ENCODE assay signal across 7 mouse cellular contexts in genomic region chr9:62363619-62364018, GRCm38 (mm10). TPM values are rescaled to one million over a fixed set of nuclear protein-coding genes. Genes with fewer than 3 reads are reported as not detected.
DNase-seq lines count a peak whose midpoint lies in the region; ATAC-seq and TF ChIP-seq lines count a peak whose summit lies in the region.

No protein-coding gene starts in this region.

- peak overlapping the region; percentile 33 for H3K4me3 ChIP-seq in embryonic facial prominence, embryonic 13.5 days
- no peak overlapping the region for H3K4me3 ChIP-seq in kidney, adult 2 months (ENCODE audit: insufficient read depth, low read depth, low read length)
- H3K4me3 ChIP-seq in limb, embryonic 14.5 days (replicated peaks; ENCODE audit: low read length), result peak overlapping the region; percentile 27
- H3K4me3 ChIP-seq in midbrain, embryonic 16.5 days (ENCODE audit: low read depth, low read length), result peak overlapping the region; percentile 31
- H3K4me3 ChIP-seq in spleen, adult 2 months (ENCODE audit: extremely low read depth, insufficient read depth, insufficient read length), result no peak overlapping the region

- peaks cover 99% of the 10 kb centered on the region for H3K4me1 ChIP-seq in embryonic facial prominence, embryonic 13.5 days
- peaks cover 61% of the 10 kb centered on the region for H3K4me1 ChIP-seq in kidney, adult 2 months (ENCODE audit: control insufficient read depth, insufficient read depth, low read length)
- peaks cover 61% of the 10 kb centered on the region for H3K4me1 ChIP-seq in limb, embryonic 14.5 days (ENCODE audit: control insufficient read depth, insufficient read depth, low read length)
- peaks cover 52% of the 10 kb centered on the region for H3K4me1 ChIP-seq in midbrain, embryonic 16.5 days (ENCODE audit: control insufficient read depth, insufficient read depth, low read length)
- H3K4me1 ChIP-seq in spleen, adult 2 months (ENCODE audit: control insufficient read depth, insufficient read depth, insufficient read length), result peaks cover 30% of the 10 kb centered on the region; the same call in 1 of the 2 replicates

- peak; percentile 65 to 67 for DNase-seq in adrenal gland, postnatal 4 days (ENCODE audit: low spot score in 2 of 2)
- DNase-seq in heart, adult 18-20 months, result peak; percentile 86 to 93
- peak; percentile 96 for DNase-seq in kidney, adult 2 months
- DNase-seq in limb, embryonic 14.5 days (ENCODE audit: low spot score), result peak; percentile 79
- DNase-seq in spleen, adult 2 months (ENCODE audit: low read depth in 1 of 2, low spot score in 2 of 2), result peak in 1 of 2 experiments; percentile 75

- peaks cover 10% of the 10 kb centered on the region; the same call in 1 of the 2 replicates for H3K36me3 ChIP-seq in embryonic facial prominence, embryonic 13.5 days
- H3K36me3 ChIP-seq in kidney, adult 2 months (ENCODE audit: control insufficient read depth, insufficient read depth, low read length), result no peaks in the 10 kb centered on the region
- peaks cover 9% of the 10 kb centered on the region; the same call in 1 of the 2 replicates for H3K36me3 ChIP-seq in limb, embryonic 14.5 days (ENCODE audit: control insufficient read depth, insufficient read depth, low read length)
- no peaks in the 10 kb centered on the region for H3K36me3 ChIP-seq in midbrain, embryonic 16.5 days (ENCODE audit: control insufficient read depth, insufficient read depth, low read length)
- H3K36me3 ChIP-seq in spleen, adult 2 months (ENCODE audit: control insufficient read depth, insufficient read depth, low read length), result peaks cover 1% of the 10 kb centered on the region; the same call in 1 of the 2 replicates

- H3K27ac ChIP-seq in embryonic facial prominence, embryonic 13.5 days, result peak overlapping the region; percentile 79
- H3K27ac ChIP-seq in kidney, adult 2 months (ENCODE audit: insufficient read depth, low read depth, low read length), result no peak overlapping the region
- 0 out of 2 replicates have a peak overlapping the region, but pooled peaks have one; percentile 19 for H3K27ac ChIP-seq in limb, embryonic 14.5 days (replicated peaks; ENCODE audit: low read depth, low read length)
- peak overlapping the region; percentile 58 for H3K27ac ChIP-seq in midbrain, embryonic 16.5 days (ENCODE audit: low read length)
- 0 out of 2 replicates have a peak overlapping the region, but pooled peaks have one; percentile 11 for H3K27ac ChIP-seq in spleen, adult 2 months (ENCODE audit: insufficient read depth, low read length)

- WGBS in embryonic facial prominence, embryonic 13.5 days, result under 1% methylated on average over 24 of the region's 24 CpGs
- WGBS in kidney, adult 2 months, result under 1% methylated on average over 24 of the region's 24 CpGs
- 3% methylated on average over 22 of the region's 24 CpGs for WGBS in limb, embryonic 14.5 days
- WGBS in midbrain, embryonic 16.5 days, result under 1% methylated on average over 24 of the region's 24 CpGs
- 11% methylated on average over 24 of the region's 24 CpGs for WGBS in spleen, adult 2 months

- TF ChIP-seq CTCF in kidney, adult 2 months (conservative IDR thresholded peaks at IDR 0.05; ENCODE audit: insufficient read depth, insufficient read length, low read depth, low read length), result no peak
- TF ChIP-seq CTCF in spleen, adult 2 months (IDR thresholded peaks at IDR 0.05; ENCODE audit: extremely low read depth, insufficient read depth, insufficient read length, insufficient replicate concordance), result no peak

- H3K9ac ChIP-seq in embryonic facial prominence, embryonic 13.5 days, result peak overlapping the region; percentile 68
- peak overlapping the region; percentile 47 for H3K9ac ChIP-seq in limb, embryonic 14.5 days (ENCODE audit: low read depth, low read length, severe bottlenecking)
- H3K9ac ChIP-seq in midbrain, embryonic 16.5 days (ENCODE audit: low read depth, low read length), result peak overlapping the region; percentile 65

- H3K9me3 ChIP-seq in embryonic facial prominence, embryonic 13.5 days, result no peaks in the 10 kb centered on the region
- no peaks in the 10 kb centered on the region for H3K9me3 ChIP-seq in limb, embryonic 14.5 days (ENCODE audit: control insufficient read depth, low read length)
- no peaks in the 10 kb centered on the region for H3K9me3 ChIP-seq in midbrain, embryonic 16.5 days (replicated peaks; ENCODE audit: control insufficient read depth, low read length, poor library complexity, severe bottlenecking)

- no peak for TF ChIP-seq POLR2A in kidney, adult 2 months (IDR thresholded peaks at IDR 0.05; ENCODE audit: low read depth, low read length)
- no peak for TF ChIP-seq POLR2A in limb, embryonic 14.5 days (IDR thresholded peaks at IDR 0.05; ENCODE audit: borderline replicate concordance, extremely low read depth, insufficient read depth, insufficient read length)
- no peak for TF ChIP-seq POLR2A in spleen, adult 2 months (IDR thresholded peaks at IDR 0.05; ENCODE audit: low read depth, low read length)

- peak overlapping the region; percentile 62 for H3K4me2 ChIP-seq in embryonic facial prominence, embryonic 13.5 days
- H3K4me2 ChIP-seq in limb, embryonic 14.5 days (replicated peaks; ENCODE audit: low read depth, low read length, severe bottlenecking), result peak overlapping the region; percentile 59
- peak overlapping the region; percentile 66 for H3K4me2 ChIP-seq in midbrain, embryonic 16.5 days (ENCODE audit: low read length)

- ATAC-seq in embryonic facial prominence, embryonic 13.5 days (ENCODE audit: insufficient number of reproducible peaks, insufficient read depth, low FRiP score, low TSS enrichment, low read depth), result peak; percentile 83
- peak; percentile 83 for ATAC-seq in limb, embryonic 14.5 days (ENCODE audit: low FRiP score, low read depth)
- peak; percentile 95 for ATAC-seq in midbrain, embryonic 16.5 days

- no peaks in the 10 kb centered on the region for H3K27me3 ChIP-seq in embryonic facial prominence, embryonic 13.5 days
- H3K27me3 ChIP-seq in kidney, adult 2 months (replicated peaks; ENCODE audit: control insufficient read depth, insufficient read depth, low read length), result no peaks in the 10 kb centered on the region
- H3K27me3 ChIP-seq in limb, embryonic 14.5 days (ENCODE audit: control insufficient read depth, insufficient read depth, low read length), result no peaks in the 10 kb centered on the region
- no peaks in the 10 kb centered on the region for H3K27me3 ChIP-seq in midbrain, embryonic 16.5 days (ENCODE audit: control insufficient read depth, insufficient read depth, low read depth, low read length)
- no peaks in the 10 kb centered on the region for H3K27me3 ChIP-seq in spleen, adult 2 months (ENCODE audit: control insufficient read depth, insufficient read depth, low read length)

RNA-seq across cellular contexts. Expression of gene Anp32a, which starts 22.5 kb away (rescaled TPM):
- total RNA-seq in adrenal gland, postnatal 4 days (2021), result 100 to 1,000 TPM; 437 to 471 TPM
- polyA plus RNA-seq in embryonic facial prominence, embryonic 13.5 days (2015; fragmentation: Nextera tagmentation; extraction: Ambion mirVana), result 237 and 292 TPM in 2 replicates
- total RNA-seq in heart, adult 18-20 months (2021), result 100 to 1,000 TPM; 180 to 184 TPM
- 32.0 and 61.3 TPM in 2 replicates for polyA plus RNA-seq in kidney, adult 2 months (2012; rRNA removed)
- 143 and 468 TPM in 2 replicates for polyA plus RNA-seq in limb, embryonic 14.5 days (2012; rRNA removed)
- 104 and 124 TPM in 2 replicates for polyA plus RNA-seq in limb, embryonic 14.5 days (2014; fragmentation: Nextera tagmentation; extraction: Ambion mirVana)
- 107 and 117 TPM in 2 replicates for polyA plus RNA-seq in midbrain, embryonic 16.5 days (2015; fragmentation: Nextera tagmentation; extraction: Ambion mirVana)
- polyA plus RNA-seq in spleen, adult 2 months (2012; rRNA removed), result 14.1 and 16.2 TPM in 2 replicates

Comparison
In these comparisons a context has a peak if more than half of its experiments do, and no peak if none do; other contexts are left out.
1. H3K4me3 ChIP-seq: peak in embryonic facial prominence, embryonic 13.5 days (single experiment), limb, embryonic 14.5 days (single experiment) and midbrain, embryonic 16.5 days (single experiment); none in kidney, adult 2 months (single experiment) and spleen, adult 2 months (single experiment).
2. Peak in every context shown above with its lines, with median percentiles within 50 percentile points of each other: ATAC-seq, H3K4me2 ChIP-seq and H3K9ac ChIP-seq.